Mouse (Mus musculus) small intestine, adult 2 months (tissue): ENCODE measurements around the gene Sptbn4. TPM values are rescaled to one million over a fixed set of nuclear protein-coding genes. Genes with fewer than 3 reads are reported as not detected.

Experiments
- H3K27ac ChIP-seq: fragments of 200-500 bp; 2 replicates; pipeline ENCODE4 v1.5.1; 2012; ENCODE audit warnings: low read depth, low read length, control low read depth, inconsistent platforms; ENCODE audit not compliant: insufficient read depth
- H3K27me3 ChIP-seq: fragments of 200-500 bp; 2 replicates; pipeline ENCODE4 v1.6.1; 2012; ENCODE audit warnings: mild to moderate bottlenecking, moderate library complexity, low read length, inconsistent platforms; ENCODE audit not compliant: control insufficient read depth, insufficient read depth
- H3K36me3 ChIP-seq: fragments of 200-500 bp; 2 replicates; pipeline ENCODE4 v1.6.1; 2012; ENCODE audit warnings: mild to moderate bottlenecking, low read length, control low read depth, inconsistent platforms; ENCODE audit not compliant: control insufficient read depth, insufficient read depth
- H3K4me1 ChIP-seq: fragments of 200-500 bp; 2 replicates; pipeline ENCODE4 v1.6.1; 2012; ENCODE audit warnings: low read length, inconsistent platforms, mixed read lengths; ENCODE audit not compliant: control insufficient read depth, insufficient read depth, insufficient read length
- H3K4me3 ChIP-seq: fragments of 200-500 bp; 2 replicates; pipeline ENCODE4 v1.5.1; 2012; ENCODE audit warnings: low read depth, mild to moderate bottlenecking, control low read depth, inconsistent platforms, low read length, moderate library complexity
- CTCF ChIP-seq: fragments of 200-500 bp; IDR thresholded peaks from 2 replicates; pipeline ENCODE4 v1.5.1; 2012; ENCODE audit warnings: low read depth, mild to moderate bottlenecking, control low read depth, inconsistent platforms, low read length, moderate library complexity, mixed read lengths; ENCODE audit not compliant: insufficient replicate concordance, insufficient read length; ENCODE audit errors: extremely low read depth
- POLR2A ChIP-seq: fragments of 200-500 bp; IDR thresholded peaks from 2 replicates; pipeline ENCODE4 v1.6.1; 2012; ENCODE audit warnings: low read depth, mild to moderate bottlenecking, control low read depth, inconsistent platforms, low read length, moderate library complexity
- WGBS: fragments of 180-500 bp; shearing (Covaris S2); methylation state at CpG from one replicate; pipeline ENCODE4 v1.1.7; 2018; 5-methylcytosine and 5-hydroxymethylcytosine counted together
- polyA plus RNA-seq: library from polyadenylated mRNA; depleted of rRNA; stranded (reverse); fragments of >200 nt; gene quantifications from 2 replicates; pipeline ENCODE4 v1.2.3, GENCODE M21; 2012

Gene Sptbn4
- polyA plus RNA-seq, 1 experiment: 0.19 TPM

- H3K4me1 ChIP-seq: peaks cover 11% of the 10 kb centered on the region
- 43% methylated on average over 15 of the region's 15 CpGs for WGBS
- peak overlapping the region; percentile 27; the same call in 1 of the 2 replicates for H3K27ac ChIP-seq
Measured at GRCm38 (mm10) chr7:27335011-27335720, 112.3 kb downstream of the Sptbn4 start.

GRCm38 (mm10) chr7:27334405-27334911, 113.0 kb downstream of the Sptbn4 start:
- peaks cover 42% of the 10 kb centered on the region for H3K27me3 ChIP-seq
- H3K4me1 ChIP-seq: peaks cover 13% of the 10 kb centered on the region
- TF ChIP-seq CTCF: no peak
- no peak for TF ChIP-seq POLR2A
- no peaks in the 10 kb centered on the region for H3K36me3 ChIP-seq
- peak overlapping the region; percentile 27 for H3K27ac ChIP-seq
- H3K4me3 ChIP-seq: peak overlapping the region; percentile 5; the same call in 1 of the 2 replicates
- WGBS: 4% methylated on average over 32 of the region's 32 CpGs

More at GRCm38 (mm10) chr7:27335011-27335720, 112.3 kb downstream of the Sptbn4 start:
- H3K36me3 ChIP-seq: no peaks in the 10 kb centered on the region
- no peak overlapping the region for H3K4me3 ChIP-seq
- peaks cover 42% of the 10 kb centered on the region for H3K27me3 ChIP-seq
- TF ChIP-seq CTCF: no peak
- no peak for TF ChIP-seq POLR2A

GRCm38 (mm10) chr7:27333316-27333941, 114.1 kb downstream of the Sptbn4 start:
- whole genome bisulfite sequencing: 1% methylated on average over 61 of the region's 77 CpGs
- TF ChIP-seq CTCF (0 out of 2 replicates have a peak, but pooled peaks have one; percentile 11), POLR2A (no peak)
- Histone ChIP-seq H3K4me1 (peaks cover 20% of the 10 kb centered on the region), H3K27ac (peak overlapping the region; percentile 52), H3K36me3 (no peaks in the 10 kb centered on the region), H3K27me3 (peaks cover 42% of the 10 kb centered on the region), H3K4me3 (peak overlapping the region; percentile 63)

- Histone ChIP-seq H3K27ac (peak overlapping the region; percentile 61), H3K27me3 (peaks cover 38% of the 10 kb centered on the region), H3K4me3 (peak overlapping the region; percentile 63), H3K4me1 (peaks cover 20% of the 10 kb centered on the region), H3K36me3 (no peaks in the 10 kb centered on the region)
- WGBS: 1% methylated on average over 39 of the region's 39 CpGs
- peak; percentile 87 for TF ChIP-seq CTCF
- no peak for TF ChIP-seq POLR2A
Measured at GRCm38 (mm10) chr7:27332353-27333199, 114.9 kb downstream of the Sptbn4 start.

- Histone ChIP-seq H3K4me1 (peaks cover 17% of the 10 kb centered on the region), H3K27ac (peak overlapping the region; percentile 61), H3K36me3 (no peaks in the 10 kb centered on the region), H3K4me3 (peak overlapping the region; percentile 63), H3K27me3 (peaks cover 31% of the 10 kb centered on the region)
- TF ChIP-seq POLR2A (no peak), CTCF (no peak)
- WGBS: 4% methylated on average over 8 of the region's 8 CpGs
Measured at GRCm38 (mm10) chr7:27331854-27332253, 115.6 kb downstream of the Sptbn4 start.

GRCm38 (mm10) chr7:27331541-27331851, 116.0 kb downstream of the Sptbn4 start:
- WGBS: 2% methylated on average over 8 of the region's 8 CpGs
- no peaks in the 10 kb centered on the region for H3K36me3 ChIP-seq
- H3K4me3 ChIP-seq: peak overlapping the region; percentile 60; the same call in 1 of the 2 replicates
- TF ChIP-seq POLR2A (no peak), CTCF (no peak)
- H3K4me1 ChIP-seq: peaks cover 17% of the 10 kb centered on the region
- H3K27me3 ChIP-seq: peaks cover 27% of the 10 kb centered on the region
- H3K27ac ChIP-seq: peak overlapping the region; percentile 61
